Mouse (Mus musculus) adipose tissue, adult 10 weeks (tissue): ENCODE measurements around the gene Rpl27a. TPM values are rescaled to one million over a fixed set of nuclear protein-coding genes. Genes with fewer than 3 reads are reported as not detected.

Source experiments
- polyA plus RNA-seq: library from polyadenylated mRNA; stranded (reverse); fragments of 350-450 nt; fragmentation: Illumina TruSeq; extraction: RNeasy Lipid Tissue Mini Kit (QIAGEN cat#74804); gene quantifications from one replicate; pipeline ENCODE4 v1.2.3, GENCODE M21; 2014; ENCODE audit warnings: low read depth, low replicate concordance

The Rpl27a gene
- 750 TPM for polyA plus RNA-seq

DNA sequence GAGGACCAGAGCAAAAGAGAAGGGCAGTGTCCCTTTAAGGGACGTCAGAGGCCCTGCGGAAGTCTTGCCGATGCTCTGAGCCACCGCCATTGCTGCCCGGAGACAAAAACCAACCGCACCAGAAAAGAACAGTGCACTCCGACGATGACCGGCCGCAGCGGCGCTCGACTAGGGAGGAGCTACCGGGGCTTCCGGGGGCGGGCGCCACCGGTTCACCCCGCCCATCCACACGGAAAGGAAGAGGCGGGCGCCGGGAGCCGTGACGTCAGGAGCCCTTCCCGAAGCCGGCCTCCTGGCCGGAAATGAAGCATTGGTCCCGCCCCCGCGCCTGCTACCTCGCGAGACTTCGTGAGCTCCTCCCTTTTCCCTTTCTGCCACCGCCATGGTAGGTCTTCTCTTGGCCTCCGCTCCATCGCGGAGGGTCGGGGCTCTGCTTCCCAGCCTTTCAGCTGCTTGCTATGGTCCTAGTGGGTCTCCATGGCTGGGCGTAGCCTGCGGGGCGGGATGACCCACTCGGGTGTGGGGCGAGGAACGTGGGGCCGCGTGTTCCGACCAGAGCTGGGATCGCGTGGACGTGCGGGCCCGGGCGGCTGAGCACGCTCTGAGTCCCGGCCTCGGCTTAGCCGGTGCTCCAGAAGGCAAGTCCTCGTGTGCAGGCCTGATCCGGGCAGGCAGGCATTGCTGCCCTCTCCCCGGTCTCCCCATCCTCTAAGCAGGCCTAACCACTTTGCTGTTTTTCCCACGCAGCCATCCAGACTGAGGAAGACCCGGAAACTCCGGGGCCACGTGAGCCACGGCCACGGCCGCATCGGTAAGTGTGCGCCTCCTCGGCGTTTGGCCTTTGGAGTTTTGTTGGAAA lies at the start of gene Rpl27a:
Rpl27a (plus strand) TSS at position 310 of the 859 bp plus-strand sequence.

GRCm38 (mm10) chr7:109508034-109508433 lies 10.9 kb upstream of the Rpl27a start, which contains the start of gene Trim66:
Gene Trim66, minus strand, starts transcription at chr7:109508134.

Other genes starting within 250 kb of the Rpl27a start
- gene Stk33, start 80.1 kb upstream of the Rpl27a start, polyA plus RNA-seq: 6.0 TPM
- gene Trim66, start 11.0 kb upstream of the Rpl27a start, polyA plus RNA-seq: 0.38 TPM
- 36.6 TPM for gene St5, start 184.5 kb downstream of the Rpl27a start, polyA plus RNA-seq
- gene Akip1, start 184.5 kb downstream of the Rpl27a start, polyA plus RNA-seq: 29.0 TPM
- 2.9 TPM for gene BC051019, start 204.7 kb downstream of the Rpl27a start, polyA plus RNA-seq
- gene Ascl3, start 212.6 kb downstream of the Rpl27a start, polyA plus RNA-seq: not detected
- gene Tmem9b, start 233.7 kb downstream of the Rpl27a start, polyA plus RNA-seq: 45.7 TPM